In the genomic region with DNA sequence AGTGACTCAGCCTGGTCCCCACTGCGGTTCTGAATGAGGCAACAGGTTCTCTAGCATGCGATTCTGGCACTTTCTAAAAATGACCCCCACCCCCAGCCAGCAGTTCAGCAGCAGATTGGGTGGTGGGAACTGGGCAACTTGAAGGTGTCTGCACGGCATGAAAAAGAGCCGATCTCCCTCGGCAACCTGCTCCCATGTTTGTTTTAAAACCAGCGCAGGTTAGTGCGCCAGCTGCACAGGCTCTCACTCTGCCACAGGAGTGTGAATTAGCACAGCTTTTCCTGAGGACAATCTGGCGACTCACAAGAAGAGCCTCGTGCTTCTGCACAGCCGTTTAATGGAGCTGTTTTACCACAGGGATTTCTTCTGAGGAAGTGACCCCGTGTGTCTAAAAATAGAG, we compare ENCODE assay signal across 11 mouse cellular contexts.
DNase-seq lines count a peak whose midpoint lies in the region; ATAC-seq and TF ChIP-seq lines count a peak whose summit lies in the region.
"Had no signal": no experiment of that assay in that cellular context is flagged by ENCODE, and none has a peak within 500 bp of the region (broad histone marks: within the 10 kb centered on the region; RNA-seq: fewer than 3 reads in every experiment).

No protein-coding gene starts in this region.

- ATAC-seq in heart, embryonic 14.5 days (ENCODE audit: insufficient number of reproducible peaks, insufficient read depth, low FRiP score, low read depth): no peak
- no peak for ATAC-seq in lung, embryonic 16.5 days (ENCODE audit: low read depth)

- no peak for TF ChIP-seq EP300 in heart, adult 2 months (IDR thresholded peaks at IDR 0.05; ENCODE audit: insufficient read depth, low read depth, low read length)

- TF ChIP-seq CTCF in heart, adult 2 months (IDR thresholded peaks at IDR 0.05): no peak

- no peaks in the 10 kb centered on the region for H3K36me3 ChIP-seq in heart, embryonic 14.5 days (ENCODE audit: control insufficient read depth, insufficient read depth, low read length)
- H3K36me3 ChIP-seq in heart, adult 2 months (ENCODE audit: control insufficient read depth, insufficient read depth, low read length): no peaks in the 10 kb centered on the region
- H3K36me3 ChIP-seq in lung, embryonic 16.5 days (ENCODE audit: control insufficient read depth, insufficient read depth, low read length): no peaks in the 10 kb centered on the region
- H3K36me3 ChIP-seq: limb, embryonic 15.5 days had no signal

- intact Hi-C loops in heart, adult 2 months (cut with DNase I): no loop called here

- H3K79me2 ChIP-seq in heart, adult 2 months (replicated peaks; ENCODE audit: control insufficient read depth, insufficient read depth, low read length): no peaks in the 10 kb centered on the region

- no peaks in the 10 kb centered on the region for H3K9me3 ChIP-seq in heart, embryonic 14.5 days (ENCODE audit: control insufficient read depth, low read length)
- H3K9me3 ChIP-seq in lung, embryonic 16.5 days (ENCODE audit: control insufficient read depth, low read length): no peaks in the 10 kb centered on the region
- H3K9me3 ChIP-seq: limb, embryonic 15.5 days had no signal

- peak overlapping the region; percentile 41; the same call in 1 of the 2 replicates for H3K9ac ChIP-seq in heart, embryonic 14.5 days (ENCODE audit: low read length)
- H3K9ac ChIP-seq in heart, adult 2 months (ENCODE audit: low read depth, low read length): no peak overlapping the region
- 0 out of 2 replicates have a peak overlapping the region, but pooled peaks have one; percentile 14 for H3K9ac ChIP-seq in lung, embryonic 16.5 days (ENCODE audit: low read length)
- H3K9ac ChIP-seq: limb, embryonic 15.5 days had no signal

- peaks cover 19% of the 10 kb centered on the region; the same call in 1 of the 2 replicates for H3K27me3 ChIP-seq in heart, embryonic 14.5 days (ENCODE audit: control insufficient read depth, insufficient read depth, low read length)
- H3K27me3 ChIP-seq in heart, adult 2 months (ENCODE audit: control insufficient read depth, insufficient read depth, low read length): no peaks in the 10 kb centered on the region
- H3K27me3 ChIP-seq in lung, embryonic 16.5 days (ENCODE audit: control insufficient read depth, insufficient read depth, low read depth, low read length): no peaks in the 10 kb centered on the region
- H3K27me3 ChIP-seq: limb, embryonic 15.5 days had no signal

- H3K4me1 ChIP-seq in heart, embryonic 14.5 days (ENCODE audit: control insufficient read depth in 2 of 2, insufficient read depth in 2 of 2, low read length in 2 of 2): no peaks in the 10 kb centered on the region
- H3K4me1 ChIP-seq in heart, adult 2 months (ENCODE audit: control insufficient read depth, insufficient read depth, low read length): no peaks in the 10 kb centered on the region
- no peaks in the 10 kb centered on the region for H3K4me1 ChIP-seq in lung, embryonic 16.5 days (replicated peaks; ENCODE audit: control insufficient read depth, insufficient read depth, low read length)
- H3K4me1 ChIP-seq: limb, embryonic 15.5 days had no signal

- no peak overlapping the region for H3K4me3 ChIP-seq in heart, embryonic 14.5 days (ENCODE audit: control insufficient read depth in 1 of 2, insufficient read depth in 1 of 2, low read depth in 1 of 2, low read length in 2 of 2)
- no peak overlapping the region for H3K4me3 ChIP-seq in heart, adult 2 months
- no peak overlapping the region for H3K4me3 ChIP-seq in lung, embryonic 16.5 days (ENCODE audit: low read length)
- H3K4me3 ChIP-seq: limb, embryonic 15.5 days had no signal

- TF ChIP-seq POLR2A in heart, adult 2 months (IDR thresholded peaks at IDR 0.05; ENCODE audit: insufficient read depth, low read depth, low read length): no peak

- DNase-seq in heart, adult 2 months: no peak
- no peak for DNase-seq in lung, postnatal 36 days
- peak; percentile 48 for DNase-seq in left cerebral cortex, adult 11 months (ENCODE audit: low spot score)
- peak; percentile 14 for DNase-seq in right cerebral cortex, postnatal 4 days
- DNase-seq in spleen, postnatal 10 days (ENCODE audit: low spot score in 2 of 2): no peak
- no peak for DNase-seq in spleen, postnatal 4 days (ENCODE audit: low spot score in 2 of 2)
- DNase-seq: adrenal gland, adult 8-10 months; gastrocnemius, postnatal 25 days had no signal

- H3K4me2 ChIP-seq in heart, embryonic 14.5 days (ENCODE audit: low read length): no peak overlapping the region
- H3K4me2 ChIP-seq in lung, embryonic 16.5 days (ENCODE audit: low read depth, low read length): peak overlapping the region; percentile 39
- H3K4me2 ChIP-seq: limb, embryonic 15.5 days had no signal

- H3K27ac ChIP-seq in heart, embryonic 14.5 days (replicated peaks in 1 of 2; ENCODE audit: control insufficient read depth in 1 of 2, insufficient read depth in 1 of 2, low read depth in 2 of 2, low read length in 2 of 2): no peak overlapping the region
- H3K27ac ChIP-seq in heart, adult 2 months: no peak overlapping the region
- no peak overlapping the region for H3K27ac ChIP-seq in lung, embryonic 16.5 days (ENCODE audit: low read length)
- H3K27ac ChIP-seq: limb, embryonic 15.5 days had no signal

- 49% methylated on average over 11 of the region's 11 CpGs for WGBS in heart, embryonic 14.5 days
- WGBS in heart, adult 2 months: 27% methylated on average over 11 of the region's 11 CpGs
- 12% methylated on average over 11 of the region's 11 CpGs for WGBS in lung, embryonic 16.5 days

Comparison
In these comparisons a context has a peak if more than half of its experiments do, and no peak if none do; other contexts are left out.
1. DNase-seq: peak in left cerebral cortex, adult 11 months (single experiment) and right cerebral cortex, postnatal 4 days (single experiment); none in heart, adult 2 months (0 of 2), lung, postnatal 36 days (single experiment), spleen, postnatal 10 days (0 of 2) and spleen, postnatal 4 days (0 of 2).